Mouse (Mus musculus) liver, embryonic 12.5 days (tissue): ENCODE measurements around the gene Adnp. TPM values are rescaled to one million over a fixed set of nuclear protein-coding genes. Genes with fewer than 3 reads are reported as not detected.

ENCODE experiments used
- ATAC-seq: fragments of 200-750 bp; cut with Nextera tagmentation; 2 replicates; pipeline ENCODE4 v1.8.0; 2017; ENCODE audit warnings: moderate number of reproducible peaks, mild to moderate bottlenecking, moderate library complexity
- H3K27ac ChIP-seq: fragments of 300-500 bp; sonication (generic); 2 replicates; pipeline ENCODE4 v1.5.1; 2016; ENCODE audit warnings: mild to moderate bottlenecking
- H3K27me3 ChIP-seq: fragments of 300-500 bp; sonication (generic); replicated peaks from 2 replicates; pipeline ENCODE4 v1.6.1; 2016; ENCODE audit warnings: mild to moderate bottlenecking, moderate library complexity
- H3K36me3 ChIP-seq: fragments of 300-500 bp; sonication (generic); 2 replicates; pipeline ENCODE4 v1.6.1; 2016; ENCODE audit warnings: mild to moderate bottlenecking, moderate library complexity
- H3K4me1 ChIP-seq: fragments of 300-500 bp; sonication (generic); 2 replicates; pipeline ENCODE4 v1.6.1; 2016
- H3K4me2 ChIP-seq: fragments of 300-500 bp; sonication (generic); 2 replicates; pipeline ENCODE4 v1.6.1; 2016; ENCODE audit warnings: mild to moderate bottlenecking, moderate library complexity
- H3K4me3 ChIP-seq: fragments of 300-500 bp; sonication (generic); 2 replicates; pipeline ENCODE4 v1.5.1; 2016; ENCODE audit warnings: mild to moderate bottlenecking, moderate library complexity
- H3K9ac ChIP-seq: fragments of 300-500 bp; sonication (generic); 2 replicates; pipeline ENCODE4 v1.6.1; 2016; ENCODE audit warnings: mild to moderate bottlenecking, moderate library complexity
- H3K9me3 ChIP-seq: fragments of 300-500 bp; sonication (generic); replicated peaks from 2 replicates; pipeline ENCODE4 v1.6.1; 2016; ENCODE audit warnings: mild to moderate bottlenecking, moderate library complexity
- WGBS: fragments of 180-500 bp; shearing (Covaris S2); methylation state at CpG from one replicate; pipeline ENCODE4 v1.1.7; 2016; ENCODE audit not compliant: insufficient replicate concordance; 5-methylcytosine and 5-hydroxymethylcytosine counted together
- microRNA-seq: library from miRNA; unstranded; fragments of <30 nt; microRNA quantifications from one replicate; pipeline ENCODE4, GENCODE M21; 2017
- polyA plus RNA-seq: library from polyadenylated mRNA; unstranded; fragments of >200 nt; fragmentation: Nextera tagmentation; extraction: Ambion mirVana; gene quantifications from 2 replicates; pipeline ENCODE4 v1.2.1, GENCODE M21; 2016

The Adnp gene
- polyA plus RNA-seq, 1 experiment from 2014 or later: 7.7 TPM

DNA sequence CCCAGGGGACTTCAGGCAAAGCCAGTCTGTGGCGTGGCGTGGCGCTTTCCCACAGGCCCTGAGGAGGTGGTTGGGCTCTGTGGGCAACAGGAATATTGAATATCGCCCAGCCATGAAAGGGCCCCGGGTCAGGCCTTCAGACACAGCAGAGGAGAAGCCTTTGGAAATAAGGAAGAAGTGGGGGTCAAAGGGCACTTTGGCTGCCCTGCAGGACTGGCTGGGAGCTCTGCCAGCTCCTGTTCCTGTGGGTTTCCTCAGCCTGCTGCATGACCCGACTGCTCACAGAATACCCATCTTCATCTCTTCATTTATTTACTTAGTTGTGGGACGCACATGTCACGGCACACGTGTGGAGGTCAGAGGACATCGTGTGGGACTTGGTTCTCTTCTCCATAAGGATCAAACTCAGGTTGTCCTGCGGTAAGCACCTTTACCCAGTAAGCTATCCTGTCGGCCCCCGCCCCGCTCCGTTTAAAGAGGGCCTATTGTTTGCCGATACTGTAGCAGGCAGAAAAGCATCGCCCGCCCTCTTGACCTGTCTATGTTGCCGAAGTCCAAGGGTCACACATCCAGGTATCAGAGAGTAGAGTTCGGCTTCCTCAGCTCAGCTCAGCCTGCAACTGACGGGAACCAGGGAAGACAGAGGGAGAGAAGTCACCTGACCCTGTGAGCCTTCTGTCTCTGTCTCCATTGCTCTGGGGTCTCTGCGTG lies 59.0 kb downstream of the Adnp start:
- H3K27me3 ChIP-seq: no peaks in the 10 kb centered on the region
- H3K4me1 ChIP-seq: peaks cover 6% of the 10 kb centered on the region; the same call in 1 of the 2 replicates
- 68% methylated on average over 22 of the region's 22 CpGs for WGBS
- H3K9ac ChIP-seq: no peak overlapping the region
- peak overlapping the region; percentile 42; the same call in 1 of the 2 replicates for H3K27ac ChIP-seq
- no peak overlapping the region for H3K4me3 ChIP-seq
- ATAC-seq: peak; percentile 38
- no peaks in the 10 kb centered on the region for H3K36me3 ChIP-seq
- no peak overlapping the region for H3K4me2 ChIP-seq
- no peaks in the 10 kb centered on the region for H3K9me3 ChIP-seq

DNA sequence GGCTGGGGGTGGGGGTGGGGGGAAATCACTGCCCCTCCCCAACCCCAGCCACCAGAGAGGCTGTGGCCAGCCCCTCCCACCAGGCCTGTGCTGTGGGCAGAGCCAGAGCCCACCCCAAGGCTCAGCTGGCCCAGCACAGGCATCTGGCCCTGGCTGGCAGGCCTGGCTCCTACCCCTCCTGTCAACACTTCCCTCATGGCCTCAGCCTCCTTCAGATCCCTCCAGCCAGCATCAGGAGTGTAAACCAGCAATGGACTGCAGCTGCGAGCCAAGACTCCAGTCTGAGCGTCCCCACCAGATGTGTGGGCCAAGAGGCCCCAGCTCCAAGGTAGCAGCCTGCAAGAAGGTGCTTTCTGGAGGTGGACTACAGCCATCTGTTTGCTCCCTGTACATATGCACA lies 61.5 kb downstream of the Adnp start:
- Histone ChIP-seq H3K4me3 (no peak overlapping the region), H3K4me2 (no peak overlapping the region), H3K27ac (no peak overlapping the region), H3K27me3 (no peaks in the 10 kb centered on the region), H3K4me1 (0 out of 2 replicates have a peak, but pooled peaks cover 6% of the 10 kb centered on the region), H3K9ac (no peak overlapping the region), H3K36me3 (no peaks in the 10 kb centered on the region), H3K9me3 (no peaks in the 10 kb centered on the region)
- 62% methylated on average over 2 of the region's 2 CpGs for WGBS
- no peak for ATAC-seq

DNA sequence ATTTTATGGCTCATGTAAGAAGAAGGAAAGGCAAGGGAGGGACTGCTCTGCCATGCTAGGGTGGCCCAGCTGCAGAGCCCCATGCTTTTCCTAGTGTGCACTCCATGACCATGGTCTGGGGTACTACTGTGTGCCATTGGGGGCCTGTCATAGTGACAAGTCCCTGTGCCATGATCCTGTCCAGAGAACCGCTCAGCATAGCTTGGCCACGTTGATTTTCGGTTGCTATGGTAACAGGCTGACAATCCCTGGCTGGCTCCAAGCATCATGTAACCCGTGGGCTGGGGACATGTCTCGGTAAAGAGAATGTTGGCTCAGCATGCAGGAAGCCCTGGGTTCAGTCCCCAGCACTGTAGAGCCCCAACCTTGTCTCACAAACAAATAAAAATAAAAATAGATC lies 63.1 kb downstream of the Adnp start:
- H3K27me3 ChIP-seq: no peaks in the 10 kb centered on the region

DNA sequence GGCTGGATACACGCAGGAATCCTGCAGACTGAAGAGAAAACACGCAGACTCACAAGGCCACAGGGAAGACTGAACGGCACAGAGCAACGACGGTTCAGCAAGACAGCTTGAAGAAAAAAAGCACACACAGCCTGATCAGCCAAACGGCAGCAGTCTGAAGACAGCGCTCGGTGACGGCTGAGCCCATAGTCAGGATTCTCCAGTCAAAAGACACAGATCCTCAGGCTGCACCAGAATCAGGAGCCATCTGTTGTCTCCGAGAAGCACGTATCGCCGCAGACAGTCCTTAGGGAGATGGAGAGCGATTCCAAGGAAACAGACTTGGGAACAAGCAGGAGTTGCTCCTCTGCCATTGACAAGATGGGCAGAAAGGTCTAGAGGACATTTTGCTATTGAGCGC lies 69.8 kb downstream of the Adnp start:
- H3K4me2 ChIP-seq: no peak overlapping the region
- no peaks in the 10 kb centered on the region for H3K9me3 ChIP-seq
- H3K4me3 ChIP-seq: no peak overlapping the region
- H3K27me3 ChIP-seq: peaks cover 10% of the 10 kb centered on the region
- no peak for ATAC-seq
- WGBS: 70% methylated on average over 15 of the region's 15 CpGs
- no peak overlapping the region for H3K9ac ChIP-seq
- no peaks in the 10 kb centered on the region for H3K4me1 ChIP-seq
- no peak overlapping the region for H3K27ac ChIP-seq
- no peaks in the 10 kb centered on the region for H3K36me3 ChIP-seq

More for the DNA sequence above, 63.1 kb downstream of the Adnp start:
- Histone ChIP-seq H3K27ac (no peak overlapping the region), H3K4me3 (no peak overlapping the region), H3K9me3 (no peaks in the 10 kb centered on the region), H3K9ac (no peak overlapping the region), H3K36me3 (no peaks in the 10 kb centered on the region), H3K4me1 (0 out of 2 replicates have a peak, but pooled peaks cover 6% of the 10 kb centered on the region), H3K4me2 (no peak overlapping the region)
- WGBS: 62% methylated on average over 5 of the region's 5 CpGs
- ATAC-seq: no peak

Small RNA genes lying within 50 kb of the gene (microRNA-seq; reads per million reads assigned to microRNA genes)
- not detected for gene Gm24561

Other genes starting within 250 kb of the Adnp start
- 2.4 and 2.9 TPM in 2 replicates for gene Ripor3, start 196.5 kb downstream of the Adnp start, polyA plus RNA-seq
- 4.5 and 4.9 TPM in 2 replicates for gene Pard6b, start 126.1 kb downstream of the Adnp start, polyA plus RNA-seq
- gene Gm20716, start 23.3 kb upstream of the Adnp start, polyA plus RNA-seq: 6.4 and 7.3 TPM in 2 replicates
- 94.0 and 104 TPM in 2 replicates for gene Dpm1, start 23.5 kb upstream of the Adnp start, polyA plus RNA-seq
- gene Mocs3, start 23.5 kb upstream of the Adnp start, polyA plus RNA-seq: 8.9 and 9.4 TPM in 2 replicates
- 0.19 and 0.45 TPM in 2 replicates for gene Kcng1, start 74.6 kb upstream of the Adnp start, polyA plus RNA-seq